Mouse (Mus musculus) heart, postnatal 0 days (tissue): Measurements from ENCODE around the gene Map2k5.

Experiments
- CTCF ChIP-seq: IDR thresholded peaks from 2 replicates; pipeline ENCODE4 v1.5.1; 2016; ENCODE audit warnings: antibody characterized with exemption, control low read depth, low read depth
- EP300 ChIP-seq: IDR thresholded peaks from 2 replicates; pipeline ENCODE4 v1.6.1; 2016; ENCODE audit warnings: antibody characterized with exemption, low read depth

- TF ChIP-seq CTCF (no peak), EP300 (no peak)
Measured at GRCm38 (mm10) chr9:63377270-63378142, at the start of gene Map2k5.
